Comparison of ENCODE assay signal across 36 mouse cellular contexts in genomic region chr9:98961591-98962477, GRCm38 (mm10). TPM values are rescaled to one million over a fixed set of nuclear protein-coding genes. Genes with fewer than 3 reads are reported as not detected.
DNase-seq lines count a peak whose midpoint lies in the region; ATAC-seq and TF ChIP-seq lines count a peak whose summit lies in the region.
"Had no signal": no experiment of that assay in that cellular context is flagged by ENCODE, and none has a peak within 500 bp of the region (broad histone marks: within the 10 kb centered on the region; RNA-seq: fewer than 3 reads in every experiment).

No protein-coding gene starts in this region.

- peak; percentile 38 for DNase-seq in hindbrain, embryonic 10.5 days (ENCODE audit: low spot score)
- no peak for DNase-seq in hindbrain, postnatal 0 days (ENCODE audit: low spot score)
- DNase-seq in neural tube, embryonic 10.5 days (ENCODE audit: extremely low spot score, low spot score), result peak; percentile 48
- DNase-seq in limb, embryonic 10.5 days (ENCODE audit: low spot score), result peak; percentile 46
- DNase-seq in layer of hippocampus, adult 9-10 months (ENCODE audit: low spot score), result no peak
- no peak for DNase-seq in left cerebral cortex, adult 18-20 months (ENCODE audit: low spot score in 2 of 2)
- DNase-seq: adrenal gland, postnatal 10 days; cerebellum, adult 11 months; cerebellum, adult 9-10 months; cerebellum, postnatal 36 days; forebrain, postnatal 0 days; gastrocnemius, postnatal 10 days; heart, postnatal 10 days; kidney, adult 18-20 months; kidney, postnatal 25 days; lung, embryonic 14.5 days; lung, postnatal 14 days; thymus, adult 2 months; thymus, postnatal 36 days had no signal

- peak overlapping the region; percentile 35; the same call in 1 of the 2 replicates for H3K27ac ChIP-seq in hindbrain, embryonic 10.5 days
- no peak overlapping the region for H3K27ac ChIP-seq in hindbrain, postnatal 0 days
- no peak overlapping the region for H3K27ac ChIP-seq in neural tube, embryonic 15.5 days (replicated peaks)
- H3K27ac ChIP-seq in limb, embryonic 10.5 days, result no peak overlapping the region
- H3K27ac ChIP-seq: forebrain, embryonic 12.5 days; heart, embryonic 13.5 days; hindbrain, embryonic 14.5 days; kidney, embryonic 15.5 days; layer of hippocampus, adult 2 months; limb, embryonic 12.5 days; liver, embryonic 15.5 days; neural tube, embryonic 13.5 days had no signal

- H3K4me1 ChIP-seq in hindbrain, embryonic 10.5 days (replicated peaks), result peaks cover 53% of the 10 kb centered on the region
- H3K4me1 ChIP-seq in hindbrain, postnatal 0 days (ENCODE audit: insufficient read depth, low read length), result no peaks in the 10 kb centered on the region
- peaks cover 7% of the 10 kb centered on the region for H3K4me1 ChIP-seq in neural tube, embryonic 15.5 days
- H3K4me1 ChIP-seq in limb, embryonic 10.5 days, result peaks cover 8% of the 10 kb centered on the region

- H3K27me3 ChIP-seq in hindbrain, embryonic 10.5 days (ENCODE audit: insufficient read depth, poor library complexity, severe bottlenecking), result peaks cover 100% of the 10 kb centered on the region
- H3K27me3 ChIP-seq in hindbrain, postnatal 0 days (ENCODE audit: insufficient read depth, low read length), result peaks cover 72% of the 10 kb centered on the region
- H3K27me3 ChIP-seq in neural tube, embryonic 15.5 days (replicated peaks), result peaks cover 89% of the 10 kb centered on the region
- peaks cover 98% of the 10 kb centered on the region for H3K27me3 ChIP-seq in limb, embryonic 10.5 days (ENCODE audit: low read depth, poor library complexity, severe bottlenecking)

- 5% methylated on average over 22 of the region's 22 CpGs for WGBS in hindbrain, embryonic 10.5 days
- 8% methylated on average over 22 of the region's 22 CpGs for whole genome bisulfite sequencing in hindbrain, postnatal 0 days
- 4% methylated on average over 22 of the region's 22 CpGs for WGBS in neural tube, embryonic 15.5 days
- WGBS in limb, embryonic 10.5 days, result 4% methylated on average over 22 of the region's 22 CpGs

- TF ChIP-seq CTCF in hindbrain, postnatal 0 days (IDR thresholded peaks at IDR 0.05; ENCODE audit: low read depth), result no peak

- H3K4me2 ChIP-seq in hindbrain, postnatal 0 days (ENCODE audit: low read depth, low read length), result no peak overlapping the region
- H3K4me2 ChIP-seq in neural tube, embryonic 15.5 days, result no peak overlapping the region
- H3K4me2 ChIP-seq: forebrain, embryonic 12.5 days; heart, embryonic 13.5 days; hindbrain, embryonic 14.5 days; kidney, embryonic 15.5 days; limb, embryonic 12.5 days; liver, embryonic 15.5 days; lung, embryonic 14.5 days; neural tube, embryonic 13.5 days had no signal

- no peaks in the 10 kb centered on the region for H3K36me3 ChIP-seq in hindbrain, embryonic 10.5 days
- no peaks in the 10 kb centered on the region for H3K36me3 ChIP-seq in hindbrain, postnatal 0 days (ENCODE audit: insufficient read depth, low read length)
- H3K36me3 ChIP-seq in neural tube, embryonic 15.5 days, result no peaks in the 10 kb centered on the region
- H3K36me3 ChIP-seq in limb, embryonic 10.5 days, result no peaks in the 10 kb centered on the region
- H3K36me3 ChIP-seq: forebrain, embryonic 12.5 days; heart, embryonic 13.5 days; kidney, embryonic 15.5 days; limb, embryonic 12.5 days; liver, embryonic 15.5 days; neural tube, embryonic 13.5 days had no signal

- ATAC-seq in hindbrain, postnatal 0 days, result no peak
- no peak for ATAC-seq in neural tube, embryonic 15.5 days (ENCODE audit: low FRiP score)
- ATAC-seq: forebrain, postnatal 0 days; Patski had no signal

- H3K9me3 ChIP-seq in hindbrain, embryonic 10.5 days, result no peaks in the 10 kb centered on the region
- no peaks in the 10 kb centered on the region for H3K9me3 ChIP-seq in hindbrain, postnatal 0 days (ENCODE audit: low read length)
- H3K9me3 ChIP-seq in neural tube, embryonic 15.5 days (replicated peaks), result no peaks in the 10 kb centered on the region
- H3K9me3 ChIP-seq in limb, embryonic 10.5 days (replicated peaks), result no peaks in the 10 kb centered on the region
- H3K9me3 ChIP-seq: forebrain, embryonic 12.5 days; heart, embryonic 13.5 days; kidney, embryonic 15.5 days; limb, embryonic 12.5 days; liver, embryonic 15.5 days; neural tube, embryonic 13.5 days had no signal

- H3K4me3 ChIP-seq in hindbrain, embryonic 10.5 days, result peak overlapping the region; percentile 29; the same call in 1 of the 2 replicates
- no peak overlapping the region for H3K4me3 ChIP-seq in hindbrain, postnatal 0 days (ENCODE audit: low read length)
- H3K4me3 ChIP-seq in neural tube, embryonic 15.5 days (replicated peaks), result no peak overlapping the region
- no peak overlapping the region for H3K4me3 ChIP-seq in limb, embryonic 10.5 days
- H3K4me3 ChIP-seq: forebrain, embryonic 12.5 days; heart, embryonic 13.5 days; kidney, embryonic 15.5 days; layer of hippocampus, adult 2 months; limb, embryonic 12.5 days; liver, embryonic 15.5 days; neural tube, embryonic 13.5 days had no signal

- no peak overlapping the region for H3K9ac ChIP-seq in hindbrain, postnatal 0 days (replicated peaks; ENCODE audit: low read length)
- no peak overlapping the region for H3K9ac ChIP-seq in neural tube, embryonic 15.5 days (replicated peaks)
- H3K9ac ChIP-seq: forebrain, embryonic 12.5 days; forebrain, postnatal 0 days; heart, embryonic 13.5 days; hindbrain, embryonic 14.5 days; kidney, embryonic 15.5 days; limb, embryonic 12.5 days; liver, embryonic 15.5 days; lung, embryonic 14.5 days; neural tube, embryonic 13.5 days had no signal

RNA-seq across cellular contexts. Expression of gene Foxl2, which starts 6.7 kb away (rescaled TPM):
- 2.4 and 3.1 TPM in 2 replicates for polyA plus RNA-seq in hindbrain, embryonic 10.5 days (2016; fragmentation: Nextera tagmentation; extraction: Ambion mirVana)
- total RNA-seq in hindbrain, postnatal 0 days (2014; rRNA removed), result 0.04 and 0.05 TPM in 2 replicates
- 0.28 and 0.57 TPM in 2 replicates for polyA plus RNA-seq in hindbrain, postnatal 0 days (2015; fragmentation: Nextera tagmentation; extraction: Ambion mirVana)
- 0.49 and 0.55 TPM in 2 replicates for polyA plus RNA-seq in neural tube, embryonic 15.5 days (2015; fragmentation: Nextera tagmentation; extraction: Ambion mirVana)
- polyA plus RNA-seq in limb, embryonic 10.5 days (2016; fragmentation: Nextera tagmentation; extraction: Ambion mirVana), result not detected in 2 replicates
- under 1 TPM; 0.82 to 0.95 TPM for total RNA-seq in left cerebral cortex, adult 18-20 months (2021)
- total RNA-seq: adrenal gland, postnatal 10 days; gastrocnemius, postnatal 10 days; heart, adult 8-10 months; heart, postnatal 10 days; liver, adult 2 months; MEL had no signal
- polyA plus RNA-seq: heart, embryonic 13.5 days; intestine, embryonic 14.5 days; kidney, embryonic 15.5 days; liver, adult 2 months; liver, embryonic 15.5 days; lung, embryonic 14.5 days had no signal

RNA-seq across cellular contexts. Expression of gene Faim, which starts 24.3 kb away (rescaled TPM):
- 73.7 and 77.8 TPM in 2 replicates for polyA plus RNA-seq in hindbrain, embryonic 10.5 days (2016; fragmentation: Nextera tagmentation; extraction: Ambion mirVana)
- total RNA-seq in hindbrain, postnatal 0 days (2014; rRNA removed), result 31.3 and 32.1 TPM in 2 replicates
- polyA plus RNA-seq in hindbrain, postnatal 0 days (2015; fragmentation: Nextera tagmentation; extraction: Ambion mirVana), result 116 and 123 TPM in 2 replicates
- polyA plus RNA-seq in neural tube, embryonic 15.5 days (2015; fragmentation: Nextera tagmentation; extraction: Ambion mirVana), result 106 and 117 TPM in 2 replicates
- polyA plus RNA-seq in limb, embryonic 10.5 days (2016; fragmentation: Nextera tagmentation; extraction: Ambion mirVana), result 54.4 and 57.3 TPM in 2 replicates
- total RNA-seq in left cerebral cortex, adult 18-20 months (2021), result 10 to 100 TPM; 34.3 to 41.1 TPM

RNA-seq across cellular contexts. Expression of gene 7420426K07Rik, which starts 58.9 kb away (rescaled TPM):
- not detected in 2 replicates for polyA plus RNA-seq in hindbrain, embryonic 10.5 days (2016; fragmentation: Nextera tagmentation; extraction: Ambion mirVana)
- total RNA-seq in hindbrain, postnatal 0 days (2014; rRNA removed), result not detected in 2 replicates
- polyA plus RNA-seq in hindbrain, postnatal 0 days (2015; fragmentation: Nextera tagmentation; extraction: Ambion mirVana), result not detected in 2 replicates
- not detected in 2 replicates for polyA plus RNA-seq in neural tube, embryonic 15.5 days (2015; fragmentation: Nextera tagmentation; extraction: Ambion mirVana)
- not detected in 2 replicates for polyA plus RNA-seq in limb, embryonic 10.5 days (2016; fragmentation: Nextera tagmentation; extraction: Ambion mirVana)
- total RNA-seq in left cerebral cortex, adult 18-20 months (2021), result not detected
- total RNA-seq: adrenal gland, postnatal 10 days; forebrain, postnatal 0 days; gastrocnemius, postnatal 10 days; heart, adult 8-10 months; heart, postnatal 10 days; layer of hippocampus, adult 2 months; layer of hippocampus, postnatal 25 days; liver, adult 2 months; MEL had no signal
- polyA plus RNA-seq: embryonic facial prominence, embryonic 11.5 days; forebrain, embryonic 12.5 days; forebrain, postnatal 0 days; gonadal fat pad, adult 2 months; heart, embryonic 13.5 days; hindbrain, embryonic 14.5 days; intestine, embryonic 14.5 days; kidney, embryonic 15.5 days; limb, embryonic 12.5 days; liver, adult 2 months; liver, embryonic 15.5 days; lung, embryonic 14.5 days; neural tube, embryonic 13.5 days; Patski; thymus, adult 2 months had no signal

Comparison
In these comparisons a context has a peak if more than half of its experiments do, and no peak if none do; other contexts are left out.
1. DNase-seq: peak in hindbrain, embryonic 10.5 days (single experiment), neural tube, embryonic 10.5 days (single experiment) and limb, embryonic 10.5 days (single experiment); none in hindbrain, postnatal 0 days (single experiment), layer of hippocampus, adult 9-10 months (single experiment) and left cerebral cortex, adult 18-20 months (0 of 2).